Mouse (Mus musculus) midbrain, embryonic 15.5 days (tissue): Measurements from ENCODE around the gene Megf9. TPM values are rescaled to one million over a fixed set of nuclear protein-coding genes. Genes with fewer than 3 reads are reported as not detected.

Source experiments
- ATAC-seq: fragments of 200-750 bp; cut with Nextera tagmentation; replicated peaks from 2 replicates; pipeline ENCODE4 v1.8.0; 2017; ENCODE audit warnings: moderate TSS enrichment
- H3K27ac ChIP-seq: fragments of 300-500 bp; sonication (generic); 2 replicates; pipeline ENCODE4 v1.5.1; 2015; ENCODE audit warnings: mild to moderate bottlenecking, inconsistent platforms
- H3K27me3 ChIP-seq: fragments of 300-500 bp; sonication (generic); replicated peaks from 2 replicates; pipeline ENCODE4 v1.6.1; 2015; ENCODE audit warnings: inconsistent platforms
- H3K36me3 ChIP-seq: fragments of 300-500 bp; sonication (generic); replicated peaks from 2 replicates; pipeline ENCODE4 v1.6.1; 2015; ENCODE audit warnings: inconsistent platforms
- H3K4me1 ChIP-seq: fragments of 300-500 bp; sonication (generic); 2 replicates; pipeline ENCODE4 v1.6.1; 2015; ENCODE audit warnings: inconsistent platforms
- H3K4me2 ChIP-seq: fragments of 300-500 bp; sonication (generic); 2 replicates; pipeline ENCODE4 v1.6.1; 2015; ENCODE audit warnings: inconsistent platforms, mild to moderate bottlenecking, moderate library complexity
- H3K4me3 ChIP-seq: fragments of 300-500 bp; sonication (generic); 2 replicates; pipeline ENCODE4 v1.5.1; 2015; ENCODE audit warnings: mild to moderate bottlenecking, inconsistent platforms
- H3K9ac ChIP-seq: fragments of 300-500 bp; sonication (generic); 2 replicates; pipeline ENCODE4 v1.6.1; 2015; ENCODE audit warnings: mild to moderate bottlenecking, inconsistent platforms
- H3K9me3 ChIP-seq: fragments of 300-500 bp; sonication (generic); 2 replicates; pipeline ENCODE4 v1.6.1; 2016; ENCODE audit warnings: inconsistent platforms
- WGBS: fragments of 180-500 bp; shearing (Covaris S2); methylation state at CpG from one replicate; pipeline ENCODE4 v1.1.7; 2015; ENCODE audit warnings: mixed read lengths; 5-methylcytosine and 5-hydroxymethylcytosine counted together
- polyA plus RNA-seq: library from polyadenylated mRNA; unstranded; fragments of >200 nt; fragmentation: Nextera tagmentation; extraction: Ambion mirVana; gene quantifications from 2 replicates; pipeline ENCODE4 v1.2.1, GENCODE M21; 2015

Gene Megf9
- polyA plus RNA-seq, 1 experiment from 2014 or later, result 32.2 TPM

- ATAC-seq, result no peak
- Histone ChIP-seq H3K4me3 (no peak overlapping the region), H3K9ac (no peak overlapping the region), H3K27me3 (no peaks in the 10 kb centered on the region), H3K36me3 (no peaks in the 10 kb centered on the region), H3K4me2 (no peak overlapping the region), H3K4me1 (0 out of 2 replicates have a peak, but pooled peaks cover 3% of the 10 kb centered on the region), H3K9me3 (no peaks in the 10 kb centered on the region), H3K27ac (no peak overlapping the region)
- 92% methylated on average over 6 of the region's 6 CpGs for WGBS
Measured at GRCm38 (mm10) chr4:70516289-70516688, 18.5 kb downstream of the Megf9 start.

GRCm38 (mm10) chr4:70515514-70515913 is 19.3 kb downstream of the Megf9 start:
- no peak overlapping the region for H3K4me3 ChIP-seq
- no peaks in the 10 kb centered on the region for H3K36me3 ChIP-seq
- no peaks in the 10 kb centered on the region for H3K4me1 ChIP-seq
- H3K9me3 ChIP-seq, result no peaks in the 10 kb centered on the region
- H3K27me3 ChIP-seq, result no peaks in the 10 kb centered on the region
- no peak overlapping the region for H3K4me2 ChIP-seq
- ATAC-seq, result no peak
- no peak overlapping the region for H3K27ac ChIP-seq
- H3K9ac ChIP-seq, result no peak overlapping the region

DNA sequence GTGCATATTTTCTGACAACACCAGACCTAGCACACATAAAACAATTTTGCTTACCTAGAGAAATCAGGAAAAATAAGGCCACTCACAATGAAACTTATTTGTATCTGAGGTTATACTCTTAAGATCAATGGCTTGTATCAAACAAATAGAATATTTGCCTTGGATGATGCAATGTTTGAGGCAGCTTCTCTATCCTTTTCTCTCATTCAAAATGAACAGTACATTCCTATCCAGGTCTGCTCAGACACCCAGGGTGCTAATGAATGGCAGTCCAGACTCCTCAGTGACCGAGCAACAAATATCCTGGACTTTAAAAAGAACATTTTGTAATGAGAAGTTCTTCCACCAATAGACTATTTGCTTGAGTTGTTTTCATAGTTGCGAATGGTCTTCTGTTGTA is 24.8 kb downstream of the Megf9 start:
- no peak overlapping the region for H3K4me2 ChIP-seq
- 0 out of 2 replicates have a peak, but pooled peaks cover 7% of the 10 kb centered on the region for H3K4me1 ChIP-seq
- no peaks in the 10 kb centered on the region for H3K9me3 ChIP-seq
- no peak for ATAC-seq
- WGBS, result 53% methylated on average over 2 of the region's 2 CpGs
- no peak overlapping the region for H3K27ac ChIP-seq
- no peaks in the 10 kb centered on the region for H3K27me3 ChIP-seq
- no peak overlapping the region for H3K4me3 ChIP-seq
- H3K36me3 ChIP-seq, result no peaks in the 10 kb centered on the region
- no peak overlapping the region for H3K9ac ChIP-seq

- H3K4me3 ChIP-seq, result no peak overlapping the region
- H3K36me3 ChIP-seq, result no peaks in the 10 kb centered on the region
- 25% methylated on average over 2 of the region's 2 CpGs for WGBS
- no peak overlapping the region for H3K9ac ChIP-seq
- no peak overlapping the region for H3K4me2 ChIP-seq
- H3K27ac ChIP-seq, result no peak overlapping the region
- ATAC-seq, result no peak
- 0 out of 2 replicates have a peak, but pooled peaks cover 7% of the 10 kb centered on the region for H3K4me1 ChIP-seq
- H3K27me3 ChIP-seq, result no peaks in the 10 kb centered on the region
- no peaks in the 10 kb centered on the region for H3K9me3 ChIP-seq
Measured at GRCm38 (mm10) chr4:70509565-70509964, 25.2 kb downstream of the Megf9 start.

DNA sequence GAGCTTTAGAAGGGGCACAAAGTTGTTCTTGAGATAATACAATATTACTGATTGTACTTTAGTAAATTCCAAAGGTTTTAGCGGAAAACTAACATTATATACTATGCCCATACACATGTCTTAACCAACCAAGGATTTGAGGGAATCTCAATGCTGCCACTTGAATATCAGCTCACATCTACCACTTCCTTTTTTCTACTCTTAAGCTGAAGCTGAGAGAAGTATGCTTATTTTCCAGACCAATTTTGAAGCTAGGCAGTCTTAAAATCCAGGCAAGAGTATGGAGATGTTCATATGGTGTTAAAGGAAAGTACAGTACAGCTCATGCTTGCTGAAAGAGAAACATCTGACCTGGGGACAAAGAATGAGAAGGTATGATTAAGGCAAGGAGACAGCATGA is 26.6 kb downstream of the Megf9 start:
- Histone ChIP-seq H3K9ac (no peak overlapping the region), H3K27ac (no peak overlapping the region), H3K4me3 (no peak overlapping the region), H3K27me3 (no peaks in the 10 kb centered on the region), H3K4me1 (0 out of 2 replicates have a peak, but pooled peaks cover 7% of the 10 kb centered on the region), H3K36me3 (no peaks in the 10 kb centered on the region), H3K9me3 (no peaks in the 10 kb centered on the region), H3K4me2 (no peak overlapping the region)
- ATAC-seq, result no peak
- WGBS, result 100% methylated on average over 1 of the region's 1 CpGs

- no peak for ATAC-seq
- Histone ChIP-seq H3K27me3 (no peaks in the 10 kb centered on the region), H3K36me3 (no peaks in the 10 kb centered on the region), H3K9ac (no peak overlapping the region), H3K27ac (no peak overlapping the region), H3K4me1 (0 out of 2 replicates have a peak, but pooled peaks cover 7% of the 10 kb centered on the region), H3K9me3 (no peaks in the 10 kb centered on the region), H3K4me3 (no peak overlapping the region), H3K4me2 (no peak overlapping the region)
- 23% methylated on average over 3 of the region's 3 CpGs for WGBS
Measured at GRCm38 (mm10) chr4:70505951-70506350, 28.8 kb downstream of the Megf9 start.

GRCm38 (mm10) chr4:70503827-70504226 is 31.0 kb downstream of the Megf9 start:
- no peak for ATAC-seq

DNA sequence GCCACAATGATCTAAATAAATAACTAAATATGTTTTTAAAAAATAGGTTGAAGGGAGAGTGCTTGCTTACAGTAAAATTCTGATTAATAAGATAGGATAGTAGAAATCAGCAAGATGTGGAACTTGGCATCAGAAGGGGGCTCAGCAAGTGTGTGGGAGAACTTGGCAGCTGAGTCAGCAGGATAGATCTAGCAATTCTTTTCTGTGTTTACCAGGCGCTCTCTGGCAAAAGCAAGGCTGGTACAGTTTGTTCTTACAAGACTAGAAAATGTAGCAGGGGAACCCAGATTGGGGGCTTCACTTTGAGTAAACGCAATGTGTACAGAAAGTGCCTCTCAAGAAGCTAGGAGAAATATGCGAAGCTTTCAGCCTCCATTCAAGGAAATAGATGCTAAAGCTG is 35.5 kb downstream of the Megf9 start:
- no peaks in the 10 kb centered on the region for H3K4me1 ChIP-seq
- no peak overlapping the region for H3K4me2 ChIP-seq
- no peak for ATAC-seq
- H3K9me3 ChIP-seq, result no peaks in the 10 kb centered on the region
- H3K9ac ChIP-seq, result no peak overlapping the region
- no peaks in the 10 kb centered on the region for H3K27me3 ChIP-seq
- no peak overlapping the region for H3K27ac ChIP-seq
- no peaks in the 10 kb centered on the region for H3K36me3 ChIP-seq
- WGBS, result 82% methylated on average over 3 of the region's 3 CpGs
- no peak overlapping the region for H3K4me3 ChIP-seq

More at GRCm38 (mm10) chr4:70503827-70504226, 31.0 kb downstream of the Megf9 start:
- no peak overlapping the region for H3K4me3 ChIP-seq
- no peak overlapping the region for H3K27ac ChIP-seq
- H3K4me2 ChIP-seq, result no peak overlapping the region
- H3K27me3 ChIP-seq, result no peaks in the 10 kb centered on the region
- no peaks in the 10 kb centered on the region for H3K4me1 ChIP-seq
- H3K9ac ChIP-seq, result no peak overlapping the region
- no peaks in the 10 kb centered on the region for H3K36me3 ChIP-seq
- H3K9me3 ChIP-seq, result no peaks in the 10 kb centered on the region
- WGBS, result 75% methylated on average over 1 of the region's 1 CpGs

GRCm38 (mm10) chr4:70496978-70497377 is 37.8 kb downstream of the Megf9 start:
- H3K36me3 ChIP-seq, result no peaks in the 10 kb centered on the region
- H3K9ac ChIP-seq, result no peak overlapping the region
- no peaks in the 10 kb centered on the region for H3K27me3 ChIP-seq
- H3K4me1 ChIP-seq, result no peaks in the 10 kb centered on the region
- no peak for ATAC-seq
- WGBS, result 90% methylated on average over 1 of the region's 1 CpGs
- H3K27ac ChIP-seq, result no peak overlapping the region
- H3K4me2 ChIP-seq, result no peak overlapping the region
- no peaks in the 10 kb centered on the region for H3K9me3 ChIP-seq
- no peak overlapping the region for H3K4me3 ChIP-seq

DNA sequence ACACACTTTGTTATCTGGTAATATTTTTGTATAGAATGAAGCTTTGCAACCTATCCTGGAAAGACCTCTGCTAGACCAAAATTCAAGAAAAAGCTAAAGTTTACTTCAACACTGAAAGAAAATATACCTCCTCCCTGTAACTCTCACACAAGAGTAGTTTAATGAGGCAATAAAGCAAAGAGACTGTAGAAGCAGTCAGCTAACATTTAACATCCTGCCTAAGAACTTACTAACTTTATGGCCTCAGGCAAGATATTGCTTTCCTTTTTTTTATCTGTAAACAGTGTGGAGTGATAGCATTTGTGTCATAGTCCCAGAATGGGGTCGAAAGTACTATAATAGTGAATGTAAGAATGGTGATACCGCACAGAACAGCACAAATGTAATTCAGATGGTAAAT is 45.0 kb downstream of the Megf9 start:
- H3K9me3 ChIP-seq, result no peaks in the 10 kb centered on the region
- no peak overlapping the region for H3K27ac ChIP-seq
- no peaks in the 10 kb centered on the region for H3K36me3 ChIP-seq
- peaks cover 3% of the 10 kb centered on the region; the same call in 1 of the 2 replicates for H3K4me1 ChIP-seq
- H3K9ac ChIP-seq, result no peak overlapping the region
- H3K27me3 ChIP-seq, result no peaks in the 10 kb centered on the region
- 85% methylated on average over 2 of the region's 2 CpGs for WGBS
- H3K4me3 ChIP-seq, result no peak overlapping the region
- ATAC-seq, result no peak
- H3K4me2 ChIP-seq, result no peak overlapping the region

DNA sequence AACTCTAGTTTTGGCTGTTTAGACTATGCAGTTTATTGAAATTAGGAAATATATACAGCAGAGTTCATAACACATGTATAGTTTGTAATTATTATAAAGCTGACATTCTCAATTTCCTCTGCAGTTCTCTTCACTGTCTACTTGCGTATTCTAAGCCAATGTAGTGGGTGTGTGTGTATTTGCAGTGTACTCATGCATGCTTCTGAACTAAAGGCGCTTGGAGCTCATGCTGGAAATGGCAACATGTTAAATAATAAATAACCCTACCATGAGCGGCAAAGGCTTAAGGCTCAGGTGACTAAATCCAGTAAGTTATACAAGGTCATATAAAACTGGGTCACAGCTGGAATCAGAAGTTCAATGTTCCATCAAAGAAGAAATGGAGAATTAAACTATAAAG is 46.4 kb downstream of the Megf9 start:
- H3K4me3 ChIP-seq, result no peak overlapping the region
- 68% methylated on average over 3 of the region's 3 CpGs for WGBS
- ATAC-seq, result 0 out of 2 replicates have a peak, but pooled peaks have one; percentile 50
- no peaks in the 10 kb centered on the region for H3K36me3 ChIP-seq
- no peak overlapping the region for H3K27ac ChIP-seq
- H3K4me1 ChIP-seq, result peaks cover 3% of the 10 kb centered on the region; the same call in 1 of the 2 replicates
- no peaks in the 10 kb centered on the region for H3K27me3 ChIP-seq
- H3K9me3 ChIP-seq, result no peaks in the 10 kb centered on the region
- no peak overlapping the region for H3K4me2 ChIP-seq
- H3K9ac ChIP-seq, result no peak overlapping the region

GRCm38 (mm10) chr4:70484134-70484533 is 50.7 kb downstream of the Megf9 start:
- WGBS, result 96% methylated on average over 2 of the region's 2 CpGs
- H3K27ac ChIP-seq, result no peak overlapping the region
- no peak for ATAC-seq

GRCm38 (mm10) chr4:70481931-70482330 is 52.9 kb downstream of the Megf9 start:
- Histone ChIP-seq H3K4me3 (no peak overlapping the region), H3K4me1 (no peaks in the 10 kb centered on the region), H3K9me3 (no peaks in the 10 kb centered on the region), H3K27me3 (no peaks in the 10 kb centered on the region), H3K4me2 (no peak overlapping the region), H3K9ac (no peak overlapping the region), H3K36me3 (no peaks in the 10 kb centered on the region), H3K27ac (no peak overlapping the region)
- 80% methylated on average over 4 of the region's 4 CpGs for WGBS
- ATAC-seq, result no peak

More at GRCm38 (mm10) chr4:70484134-70484533, 50.7 kb downstream of the Megf9 start:
- no peak overlapping the region for H3K9ac ChIP-seq
- H3K27me3 ChIP-seq, result no peaks in the 10 kb centered on the region
- no peak overlapping the region for H3K4me2 ChIP-seq
- no peaks in the 10 kb centered on the region for H3K36me3 ChIP-seq
- H3K4me1 ChIP-seq, result peaks cover 3% of the 10 kb centered on the region; the same call in 1 of the 2 replicates
- no peaks in the 10 kb centered on the region for H3K9me3 ChIP-seq
- H3K4me3 ChIP-seq, result no peak overlapping the region
